Mouse (Mus musculus): Measurements from ENCODE around the gene Upk3a. TPM values are rescaled to one million over a fixed set of nuclear protein-coding genes. Genes with fewer than 3 reads are reported as not detected.

Upk3a gene
- 0.15 TPM in 1 of 2 replicates, not detected in the other for polyA plus RNA-seq (2014; fragmentation: Nextera tagmentation; extraction: Ambion mirVana)

GRCm38 (mm10) chr15:85016951-85017664, at the start of gene Upk3a:
Gene Upk3a, plus strand, starts transcription at chr15:85017141.
- H3K9me3 ChIP-seq (ENCODE audit: control insufficient read depth, low read length): no peaks in the 10 kb centered on the region
- no peak within 1 kb of the TSS for H3K27ac ChIP-seq (ENCODE audit: low read depth, low read length)
- DNase-seq (ENCODE audit: low spot score, missing footprints) (peak; percentile 83), ATAC-seq (ENCODE audit: low FRiP score) (0 out of 2 replicates have a peak, but pooled peaks have one; percentile 38)
- H3K9ac ChIP-seq (ENCODE audit: low read length): no peak within 1 kb of the TSS
- H3K36me3 ChIP-seq (ENCODE audit: control insufficient read depth, insufficient read depth, low read length): no peaks in the 10 kb centered on the region
- no peak within 1 kb of the TSS for H3K4me3 ChIP-seq (ENCODE audit: low read depth, low read length)
- WGBS: 8% methylated on average over 21 of the region's 21 CpGs
- H3K4me1 ChIP-seq (ENCODE audit: control insufficient read depth, insufficient read depth, low read length): peaks cover 3% of the 10 kb centered on the region; the same call in 1 of the 2 replicates
- no peaks in the 10 kb centered on the region for H3K27me3 ChIP-seq (ENCODE audit: control insufficient read depth, insufficient read depth, low read length)
- peak within 1 kb of the TSS; percentile 19; the same call in 1 of the 2 replicates for H3K4me2 ChIP-seq

GRCm38 (mm10) chr15:84968534-84968933, 48.4 kb upstream of the Upk3a start:
- peaks cover 6% of the 10 kb centered on the region for H3K4me1 ChIP-seq (ENCODE audit: control insufficient read depth, insufficient read depth, low read length)
- no peak overlapping the region for H3K4me3 ChIP-seq (ENCODE audit: low read depth, low read length)
- 90% methylated on average over 4 of the region's 4 CpGs for WGBS
- no peak for ATAC-seq (ENCODE audit: low FRiP score)
- H3K4me2 ChIP-seq: no peak overlapping the region
- H3K27me3 ChIP-seq (ENCODE audit: control insufficient read depth, insufficient read depth, low read length): no peaks in the 10 kb centered on the region
- H3K27ac ChIP-seq (ENCODE audit: low read depth, low read length): no peak overlapping the region
- no peak overlapping the region for H3K9ac ChIP-seq (ENCODE audit: low read length)
- no peaks in the 10 kb centered on the region for H3K36me3 ChIP-seq (ENCODE audit: control insufficient read depth, insufficient read depth, low read length)
- no peak for DNase-seq (ENCODE audit: low spot score, missing footprints)
- no peaks in the 10 kb centered on the region for H3K9me3 ChIP-seq (ENCODE audit: control insufficient read depth, low read length)

DNA sequence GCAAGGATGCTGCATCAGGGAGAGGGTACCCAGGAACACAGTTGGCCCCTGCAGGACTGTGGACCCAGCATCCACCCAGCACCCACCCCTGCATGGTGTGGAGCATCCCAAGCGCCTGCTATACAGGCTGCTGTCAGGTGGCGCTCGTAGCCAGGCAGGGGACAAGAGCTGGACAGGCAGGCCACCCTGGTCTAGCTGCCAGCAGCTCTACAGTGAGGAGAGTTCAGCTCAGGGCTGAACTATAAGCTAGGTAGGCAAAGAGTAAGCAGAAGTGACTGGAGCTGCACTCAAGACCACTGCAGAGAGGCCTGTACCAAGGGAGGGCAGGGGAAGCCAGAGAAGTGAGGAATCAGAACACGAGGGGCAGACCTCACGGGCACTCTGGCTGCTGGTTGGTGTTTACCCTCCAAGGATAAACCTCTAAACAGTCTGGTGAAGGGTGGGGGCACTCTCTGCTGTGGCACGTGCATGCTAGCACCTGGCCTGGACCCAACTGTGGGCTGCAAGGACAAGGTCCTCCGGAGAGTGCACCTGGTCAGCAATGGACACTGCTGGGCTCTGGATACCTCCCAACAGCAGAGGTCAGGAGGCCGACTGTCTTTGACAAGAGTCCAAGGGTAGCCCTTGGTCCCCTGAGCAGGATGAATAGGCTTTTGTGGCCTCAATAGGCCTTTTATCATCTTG, 43.9 kb upstream of the Upk3a start:
- H3K27ac ChIP-seq (ENCODE audit: low read depth, low read length): no peak overlapping the region

GRCm38 (mm10) chr15:84973544-84973871, 43.4 kb upstream of the Upk3a start:
- Histone ChIP-seq H3K36me3 (ENCODE audit: control insufficient read depth, insufficient read depth, low read length) (no peaks in the 10 kb centered on the region), H3K9me3 (ENCODE audit: control insufficient read depth, low read length) (no peaks in the 10 kb centered on the region), H3K4me2 (no peak overlapping the region), H3K27ac (ENCODE audit: low read depth, low read length) (no peak overlapping the region), H3K4me3 (ENCODE audit: low read depth, low read length) (no peak overlapping the region), H3K4me1 (ENCODE audit: control insufficient read depth, insufficient read depth, low read length) (peaks cover 26% of the 10 kb centered on the region), H3K9ac (ENCODE audit: low read length) (no peak overlapping the region; the same call in 1 of the 2 replicates), H3K27me3 (ENCODE audit: control insufficient read depth, insufficient read depth, low read length) (no peaks in the 10 kb centered on the region)
- ATAC-seq (ENCODE audit: low FRiP score) (no peak), DNase-seq (ENCODE audit: low spot score, missing footprints) (no peak)
- 21% methylated on average over 3 of the region's 3 CpGs for WGBS

More for the DNA sequence above, 43.9 kb upstream of the Upk3a start:
- Histone ChIP-seq H3K4me1 (ENCODE audit: control insufficient read depth, insufficient read depth, low read length) (peaks cover 26% of the 10 kb centered on the region), H3K9me3 (ENCODE audit: control insufficient read depth, low read length) (no peaks in the 10 kb centered on the region), H3K9ac (ENCODE audit: low read length) (no peak overlapping the region; the same call in 1 of the 2 replicates), H3K36me3 (ENCODE audit: control insufficient read depth, insufficient read depth, low read length) (no peaks in the 10 kb centered on the region), H3K4me2 (no peak overlapping the region), H3K4me3 (ENCODE audit: low read depth, low read length) (no peak overlapping the region), H3K27me3 (ENCODE audit: control insufficient read depth, insufficient read depth, low read length) (no peaks in the 10 kb centered on the region)
- DNase-seq (ENCODE audit: low spot score, missing footprints) (no peak), ATAC-seq (ENCODE audit: low FRiP score) (no peak)
- WGBS: 59% methylated on average over 8 of the region's 8 CpGs

DNA sequence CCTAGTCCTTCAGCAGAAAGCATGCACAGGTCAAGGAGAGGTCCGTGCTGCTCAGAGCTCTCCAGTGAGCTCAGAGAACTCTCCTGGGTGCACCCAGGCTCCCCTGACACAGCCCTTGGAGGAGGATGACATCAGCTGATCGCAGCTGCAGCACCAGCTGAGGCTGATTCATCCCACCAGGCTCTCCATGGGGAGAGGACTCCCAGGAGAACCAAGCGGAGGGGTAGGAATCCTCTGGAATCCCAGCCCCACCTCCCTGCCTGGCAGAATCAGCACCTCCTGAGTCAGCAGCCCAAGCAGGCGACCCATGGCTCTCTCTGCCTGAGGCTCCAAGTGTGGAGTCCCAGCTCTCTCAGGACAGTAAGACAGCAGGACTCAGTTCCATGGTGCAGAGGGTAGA, 41.2 kb upstream of the Upk3a start:
- no peak overlapping the region for H3K4me2 ChIP-seq
- H3K9ac ChIP-seq (ENCODE audit: low read length): no peak overlapping the region
- H3K27me3 ChIP-seq (ENCODE audit: control insufficient read depth, insufficient read depth, low read length): no peaks in the 10 kb centered on the region
- no peaks in the 10 kb centered on the region for H3K9me3 ChIP-seq (ENCODE audit: control insufficient read depth, low read length)
- H3K36me3 ChIP-seq (ENCODE audit: control insufficient read depth, insufficient read depth, low read length): no peaks in the 10 kb centered on the region
- DNase-seq (ENCODE audit: low spot score, missing footprints) (no peak), ATAC-seq (ENCODE audit: low FRiP score) (no peak)
- H3K27ac ChIP-seq (ENCODE audit: low read depth, low read length): no peak overlapping the region
- 39% methylated on average over 4 of the region's 4 CpGs for WGBS
- H3K4me1 ChIP-seq (ENCODE audit: control insufficient read depth, insufficient read depth, low read length): peaks cover 26% of the 10 kb centered on the region
- H3K4me3 ChIP-seq (ENCODE audit: low read depth, low read length): no peak overlapping the region

DNA sequence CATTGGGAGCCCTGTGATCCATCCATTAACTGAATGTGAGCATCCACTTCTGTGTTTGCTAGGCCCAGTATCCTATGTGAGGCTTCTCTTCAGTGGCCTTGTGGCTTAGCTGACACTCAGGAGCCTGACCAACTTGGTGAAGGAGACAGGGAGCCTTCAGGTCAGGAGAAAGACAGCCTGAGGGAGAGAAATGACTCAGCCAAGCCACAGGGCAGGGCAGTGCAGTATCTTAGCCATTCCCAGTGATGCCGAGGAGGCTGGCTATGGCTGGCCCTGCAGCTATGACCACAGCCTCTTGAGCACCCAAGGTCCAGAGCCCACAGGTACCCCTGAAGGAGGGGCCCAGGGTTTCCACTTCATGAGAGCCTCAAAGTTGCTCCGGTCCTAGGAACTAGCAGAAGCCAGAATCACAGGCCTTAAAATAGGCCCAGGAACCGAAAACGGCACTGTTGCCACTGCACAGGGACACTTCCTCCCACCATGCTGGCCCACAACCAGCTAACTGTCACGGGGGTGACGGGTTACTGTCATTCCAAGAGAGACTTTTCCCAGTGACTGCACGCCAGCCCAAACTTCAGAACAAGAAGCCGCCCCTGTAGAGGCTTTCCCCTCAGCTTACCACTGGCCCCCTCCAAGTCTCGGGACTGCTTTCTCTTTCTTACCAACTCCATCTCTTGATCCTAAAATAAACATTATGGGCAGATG, 35.2 kb upstream of the Upk3a start:
- Histone ChIP-seq H3K4me3 (ENCODE audit: low read depth, low read length) (no peak overlapping the region), H3K4me2 (no peak overlapping the region), H3K27ac (ENCODE audit: low read depth, low read length) (no peak overlapping the region), H3K4me1 (ENCODE audit: control insufficient read depth, insufficient read depth, low read length) (peaks cover 7% of the 10 kb centered on the region), H3K27me3 (ENCODE audit: control insufficient read depth, insufficient read depth, low read length) (no peaks in the 10 kb centered on the region), H3K36me3 (ENCODE audit: control insufficient read depth, insufficient read depth, low read length) (no peaks in the 10 kb centered on the region), H3K9me3 (ENCODE audit: control insufficient read depth, low read length) (no peaks in the 10 kb centered on the region), H3K9ac (ENCODE audit: low read length) (no peak overlapping the region)
- WGBS: 82% methylated on average over 9 of the region's 9 CpGs
- no peak for ATAC-seq (ENCODE audit: low FRiP score)
- no peak for DNase-seq (ENCODE audit: low spot score, missing footprints)

DNA sequence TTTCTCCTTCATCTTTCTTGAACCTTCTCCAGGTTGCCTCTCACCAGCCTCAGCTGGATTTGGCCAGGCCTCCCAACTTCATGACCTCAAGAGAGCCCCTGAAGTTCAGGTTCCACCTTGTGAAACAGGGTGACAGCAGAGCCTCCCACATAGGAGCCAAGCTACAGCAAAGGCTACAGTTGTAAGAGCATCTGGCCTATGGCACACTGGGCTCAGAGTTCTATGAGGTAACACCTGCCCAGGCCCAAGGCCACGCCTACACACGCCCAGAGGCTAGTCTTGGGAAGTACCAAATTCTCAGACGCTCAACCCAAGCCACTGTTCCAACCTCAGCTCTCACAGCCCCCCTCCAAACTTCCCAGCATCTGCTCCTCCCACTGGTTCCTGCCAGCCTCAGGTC, 34.1 kb upstream of the Upk3a start:
- no peak overlapping the region for H3K9ac ChIP-seq (ENCODE audit: low read length)
- DNase-seq (ENCODE audit: low spot score, missing footprints) (no peak), ATAC-seq (ENCODE audit: low FRiP score) (no peak)
- H3K4me1 ChIP-seq (ENCODE audit: control insufficient read depth, insufficient read depth, low read length): peaks cover 12% of the 10 kb centered on the region
- no peaks in the 10 kb centered on the region for H3K27me3 ChIP-seq (ENCODE audit: control insufficient read depth, insufficient read depth, low read length)
- no peaks in the 10 kb centered on the region for H3K36me3 ChIP-seq (ENCODE audit: control insufficient read depth, insufficient read depth, low read length)
- no peak overlapping the region for H3K4me3 ChIP-seq (ENCODE audit: low read depth, low read length)
- H3K4me2 ChIP-seq: no peak overlapping the region
- WGBS: 86% methylated on average over 3 of the region's 3 CpGs
- H3K9me3 ChIP-seq (ENCODE audit: control insufficient read depth, low read length): no peaks in the 10 kb centered on the region
- no peak overlapping the region for H3K27ac ChIP-seq (ENCODE audit: low read depth, low read length)

GRCm38 (mm10) chr15:84983721-84984120, 33.2 kb upstream of the Upk3a start:
- WGBS: 92% methylated on average over 7 of the region's 7 CpGs
- Histone ChIP-seq H3K27me3 (ENCODE audit: control insufficient read depth, insufficient read depth, low read length) (no peaks in the 10 kb centered on the region), H3K4me3 (ENCODE audit: low read depth, low read length) (no peak overlapping the region), H3K36me3 (ENCODE audit: control insufficient read depth, insufficient read depth, low read length) (no peaks in the 10 kb centered on the region), H3K4me1 (ENCODE audit: control insufficient read depth, insufficient read depth, low read length) (peaks cover 16% of the 10 kb centered on the region), H3K27ac (ENCODE audit: low read depth, low read length) (no peak overlapping the region), H3K4me2 (no peak overlapping the region), H3K9ac (ENCODE audit: low read length) (no peak overlapping the region), H3K9me3 (ENCODE audit: control insufficient read depth, low read length) (no peaks in the 10 kb centered on the region)
- DNase-seq (ENCODE audit: low spot score, missing footprints): no peak
- ATAC-seq (ENCODE audit: low FRiP score): no peak
